Mouse (Mus musculus) bone marrow, adult 2 months (tissue): ENCODE data around the gene Gm20538. TPM values are rescaled to one million over a fixed set of nuclear protein-coding genes. Genes with fewer than 3 reads are reported as not detected.

Experiments used
- H3K27ac ChIP-seq: fragments of 200-500 bp; 2 replicates; pipeline ENCODE4 v1.5.1; 2012; ENCODE audit warnings: low read depth, mild to moderate bottlenecking, control low read depth, inconsistent platforms, low read length; ENCODE audit not compliant: control insufficient read depth, poor library complexity, insufficient read depth
- H3K4me1 ChIP-seq: fragments of 200-500 bp; 2 replicates; pipeline ENCODE4 v1.6.1; 2011; ENCODE audit warnings: low read length; ENCODE audit not compliant: control insufficient read depth, insufficient read depth
- H3K4me3 ChIP-seq: fragments of 200-500 bp; replicated peaks from 2 replicates; pipeline ENCODE3; 2011; ENCODE audit warnings: mild to moderate bottlenecking, low read depth, low read length, control low read depth; ENCODE audit not compliant: control insufficient read depth
- CTCF ChIP-seq: fragments of 200-500 bp; IDR thresholded peaks from 2 replicates; pipeline ENCODE4 v1.5.1; 2011; ENCODE audit warnings: low read length, control low read depth; ENCODE audit not compliant: control insufficient read depth, insufficient read depth
- POLR2A ChIP-seq: fragments of 200-500 bp; IDR thresholded peaks from 2 replicates; pipeline ENCODE4 v1.6.1; 2011; ENCODE audit warnings: low read depth, mild to moderate bottlenecking, control low read depth, low read length, borderline replicate concordance; ENCODE audit not compliant: control insufficient read depth
- WGBS: fragments of 180-500 bp; shearing (Covaris S2); methylation state at CpG from one replicate; pipeline ENCODE4 v1.1.7; 2018; 5-methylcytosine and 5-hydroxymethylcytosine counted together
- polyA plus RNA-seq: library from polyadenylated mRNA; stranded (reverse); fragments of >200 nt; gene quantifications from 2 replicates; pipeline ENCODE4 v1.2.4, GENCODE M21; 2011; ENCODE audit warnings: low replicate concordance; ENCODE audit not compliant: missing spikeins, insufficient read depth, insufficient read length

The Gm20538 gene
- polyA plus RNA-seq, 1 experiment = 9.8 TPM

- TF ChIP-seq CTCF (no peak), POLR2A (no peak)
- Histone ChIP-seq H3K4me3 (no peak overlapping the region), H3K27ac (no peak overlapping the region), H3K4me1 (no peaks in the 10 kb centered on the region)
- WGBS = 80% methylated on average over 12 of the region's 12 CpGs
These were observed 34.4 kb downstream of the Gm20538 start for GRCm38 (mm10) chr19:44517996-44518768.

- no peak overlapping the region for H3K4me3 ChIP-seq
- 59% methylated on average over 6 of the region's 6 CpGs for WGBS
- no peaks in the 10 kb centered on the region for H3K4me1 ChIP-seq
- H3K27ac ChIP-seq = no peak overlapping the region
- no peak for TF ChIP-seq POLR2A
- no peak for TF ChIP-seq CTCF
These were observed 36.9 kb downstream of the Gm20538 start for GRCm38 (mm10) chr19:44515769-44516168.

GRCm38 (mm10) chr19:44514521-44515451 is 37.8 kb downstream of the Gm20538 start:
- Histone ChIP-seq H3K4me1 (no peaks in the 10 kb centered on the region), H3K27ac (no peak overlapping the region), H3K4me3 (no peak overlapping the region)
- 71% methylated on average over 14 of the region's 14 CpGs for WGBS
- TF ChIP-seq CTCF (no peak), POLR2A (no peak)

- Histone ChIP-seq H3K4me1 (no peaks in the 10 kb centered on the region), H3K4me3 (no peak overlapping the region), H3K27ac (no peak overlapping the region)
- WGBS = 30% methylated on average over 7 of the region's 7 CpGs
- no peak for TF ChIP-seq CTCF
- no peak for TF ChIP-seq POLR2A
These were observed 38.6 kb downstream of the Gm20538 start for GRCm38 (mm10) chr19:44513921-44514482.

- WGBS = 27% methylated on average over 11 of the region's 11 CpGs
- H3K27ac ChIP-seq = no peak overlapping the region
- no peaks in the 10 kb centered on the region for H3K4me1 ChIP-seq
- TF ChIP-seq CTCF = no peak
- TF ChIP-seq POLR2A = no peak
- H3K4me3 ChIP-seq = no peak overlapping the region
These were observed 39.4 kb downstream of the Gm20538 start for GRCm38 (mm10) chr19:44513054-44513833.

GRCm38 (mm10) chr19:44512601-44513000 is 40.0 kb downstream of the Gm20538 start:
- Histone ChIP-seq H3K27ac (no peak overlapping the region), H3K4me3 (no peak overlapping the region), H3K4me1 (no peaks in the 10 kb centered on the region)
- 35% methylated on average over 5 of the region's 5 CpGs for WGBS
- no peak for TF ChIP-seq CTCF
- no peak for TF ChIP-seq POLR2A

GRCm38 (mm10) chr19:44511451-44512231 is 41.0 kb downstream of the Gm20538 start:
- 2% methylated on average over 66 of the region's 66 CpGs for WGBS
- no peaks in the 10 kb centered on the region for H3K4me1 ChIP-seq
- no peak overlapping the region for H3K4me3 ChIP-seq
- TF ChIP-seq CTCF (no peak), POLR2A (no peak)
- H3K27ac ChIP-seq = no peak overlapping the region
